Mouse (Mus musculus): ENCODE measurements around the gene Plce1.

- TF ChIP-seq CTCF (IDR thresholded peaks at IDR 0.05; ENCODE audit: low read depth) = no peak
- TF ChIP-seq EP300 (IDR thresholded peaks at IDR 0.05; ENCODE audit: low read depth) = no peak
Measured at GRCm38 (mm10) chr19:38793563-38794045, 312.7 kb downstream of the Plce1 start.
